Mouse (Mus musculus) lung, embryonic 15.5 days (tissue): ENCODE measurements around the gene March1. TPM values are rescaled to one million over a fixed set of nuclear protein-coding genes. Genes with fewer than 3 reads are reported as not detected.

Experiments
- ATAC-seq: fragments of 200-750 bp; cut with Nextera tagmentation; 2 replicates; pipeline ENCODE4 v1.8.0; 2017; ENCODE audit warnings: moderate number of reproducible peaks, borderline replicate concordance; ENCODE audit not compliant: low FRiP score, low TSS enrichment; ENCODE audit errors: extremely low read depth
- H3K27ac ChIP-seq: fragments of 300-500 bp; sonication (generic); 2 replicates; pipeline ENCODE4 v1.5.1; 2015; ENCODE audit warnings: moderate library complexity, mild to moderate bottlenecking, inconsistent platforms
- H3K27me3 ChIP-seq: fragments of 300-500 bp; sonication (generic); 2 replicates; pipeline ENCODE4 v1.6.1; 2015; ENCODE audit warnings: inconsistent platforms
- H3K36me3 ChIP-seq: fragments of 300-500 bp; sonication (generic); 2 replicates; pipeline ENCODE4 v1.6.1; 2015; ENCODE audit warnings: inconsistent platforms
- H3K4me1 ChIP-seq: fragments of 300-500 bp; sonication (generic); 2 replicates; pipeline ENCODE4 v1.6.1; 2015; ENCODE audit warnings: inconsistent platforms
- H3K4me2 ChIP-seq: fragments of 300-500 bp; sonication (generic); 2 replicates; pipeline ENCODE4 v1.6.1; 2015; ENCODE audit warnings: inconsistent platforms, mild to moderate bottlenecking, moderate library complexity
- H3K4me3 ChIP-seq: fragments of 300-500 bp; sonication (generic); 2 replicates; pipeline ENCODE4 v1.5.1; 2015; ENCODE audit warnings: mild to moderate bottlenecking, inconsistent platforms
- H3K9ac ChIP-seq: fragments of 300-500 bp; sonication (generic); 2 replicates; pipeline ENCODE4 v1.6.1; 2015; ENCODE audit warnings: inconsistent platforms
- H3K9me3 ChIP-seq: fragments of 300-500 bp; sonication (generic); 2 replicates; pipeline ENCODE4 v1.6.1; 2016; ENCODE audit warnings: inconsistent platforms
- WGBS: fragments of 180-500 bp; shearing (Covaris S2); methylation state at CpG from one replicate; pipeline ENCODE4 v1.1.7; 2015; 5-methylcytosine and 5-hydroxymethylcytosine counted together
- polyA plus RNA-seq: library from polyadenylated mRNA; unstranded; fragments of >200 nt; fragmentation: Nextera tagmentation; extraction: Ambion mirVana; gene quantifications from 2 replicates; pipeline ENCODE4 v1.2.1, GENCODE M21; 2015

March1 gene
- polyA plus RNA-seq, 1 experiment from 2014 or later: 0.47 TPM

DNA sequence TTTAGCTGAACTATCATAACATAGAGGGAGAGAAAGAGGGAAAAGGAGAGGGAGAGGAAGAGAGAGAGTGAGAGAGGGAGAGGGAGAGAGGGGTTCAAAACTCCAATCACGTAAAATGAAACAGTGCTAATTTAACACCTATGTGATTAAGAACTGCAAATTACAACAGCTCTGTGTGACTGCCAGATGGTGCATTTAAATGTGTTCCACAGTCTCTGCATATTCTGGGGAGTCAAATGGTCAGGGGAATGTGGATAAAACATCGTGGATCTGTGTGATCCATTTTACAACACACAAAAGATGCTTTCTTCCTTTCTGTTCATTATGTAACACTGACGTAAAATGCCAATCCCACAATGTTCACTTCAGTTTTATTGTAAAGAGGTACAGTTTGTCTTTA, 416.0 kb downstream of the March1 start:
- Histone ChIP-seq H3K9me3 (no peaks in the 10 kb centered on the region), H3K4me3 (no peak overlapping the region), H3K36me3 (no peaks in the 10 kb centered on the region), H3K4me2 (no peak overlapping the region), H3K4me1 (no peaks in the 10 kb centered on the region), H3K27me3 (no peaks in the 10 kb centered on the region), H3K27ac (no peak overlapping the region), H3K9ac (no peak overlapping the region)
- no peak for ATAC-seq
- 67% methylated on average over 3 of the region's 3 CpGs for WGBS

- Histone ChIP-seq H3K9me3 (no peaks in the 10 kb centered on the region), H3K4me1 (no peaks in the 10 kb centered on the region), H3K9ac (no peak overlapping the region), H3K4me2 (no peak overlapping the region), H3K27ac (no peak overlapping the region), H3K4me3 (no peak overlapping the region), H3K36me3 (no peaks in the 10 kb centered on the region), H3K27me3 (no peaks in the 10 kb centered on the region)
- WGBS: 84% methylated on average over 3 of the region's 3 CpGs
- no peak for ATAC-seq
Measured at GRCm38 (mm10) chr8:66034429-66034828, 416.7 kb downstream of the March1 start.

DNA sequence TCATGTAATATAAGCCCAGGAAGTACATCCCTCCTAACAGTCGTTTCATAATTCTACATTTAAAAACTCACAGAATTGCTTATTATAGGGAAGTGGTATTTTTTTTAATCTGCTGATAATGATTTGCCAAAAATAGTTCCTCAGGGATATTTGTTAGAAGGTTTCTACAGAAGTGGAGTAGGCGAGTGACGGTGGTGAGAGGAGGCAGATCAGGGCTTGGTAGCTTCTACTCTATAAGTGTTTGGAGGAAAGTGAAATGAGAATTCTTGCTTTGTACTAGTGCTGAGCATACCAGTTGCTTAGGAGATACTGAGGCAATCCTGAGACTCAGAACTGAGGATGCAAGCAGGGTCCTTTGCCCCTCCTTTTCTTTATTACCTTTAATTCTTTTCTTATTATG, 476.5 kb downstream of the March1 start:
- WGBS: 77% methylated on average over 3 of the region's 3 CpGs
- ATAC-seq: no peak
- H3K9ac ChIP-seq: no peak overlapping the region

GRCm38 (mm10) chr8:66098148-66098547, 480.4 kb downstream of the March1 start:
- Histone ChIP-seq H3K36me3 (no peaks in the 10 kb centered on the region), H3K4me3 (no peak overlapping the region), H3K27ac (no peak overlapping the region), H3K9ac (no peak overlapping the region), H3K4me2 (no peak overlapping the region), H3K4me1 (no peaks in the 10 kb centered on the region), H3K27me3 (no peaks in the 10 kb centered on the region), H3K9me3 (no peaks in the 10 kb centered on the region)
- 21% methylated on average over 1 of the region's 1 CpGs for WGBS
- ATAC-seq: no peak

More for the DNA sequence above, 476.5 kb downstream of the March1 start:
- H3K27me3 ChIP-seq: no peaks in the 10 kb centered on the region
- no peaks in the 10 kb centered on the region for H3K36me3 ChIP-seq
- no peak overlapping the region for H3K27ac ChIP-seq
- H3K4me3 ChIP-seq: no peak overlapping the region
- no peak overlapping the region for H3K4me2 ChIP-seq
- no peaks in the 10 kb centered on the region for H3K9me3 ChIP-seq
- H3K4me1 ChIP-seq: no peaks in the 10 kb centered on the region

DNA sequence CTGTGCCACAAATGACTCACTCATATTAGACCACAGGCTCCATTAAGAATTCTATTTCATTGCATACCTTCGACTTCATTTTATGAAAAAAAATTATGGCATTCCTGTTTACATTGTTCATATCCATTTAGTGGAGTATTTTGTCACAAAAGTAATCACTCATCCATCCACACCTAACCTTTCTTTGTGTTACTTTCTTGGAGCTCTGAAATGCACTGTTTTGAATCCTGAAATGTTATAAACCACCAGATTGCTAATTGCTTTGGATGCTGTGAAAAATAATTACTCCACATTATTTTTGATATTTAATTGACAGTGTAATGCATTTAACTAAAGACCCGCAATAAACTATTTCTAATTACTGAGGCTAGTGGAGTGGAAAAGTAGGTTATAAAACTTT, 501.6 kb downstream of the March1 start:
- Histone ChIP-seq H3K9me3 (no peaks in the 10 kb centered on the region), H3K36me3 (no peaks in the 10 kb centered on the region), H3K9ac (no peak overlapping the region), H3K27ac (no peak overlapping the region), H3K27me3 (no peaks in the 10 kb centered on the region), H3K4me3 (no peak overlapping the region), H3K4me2 (no peak overlapping the region), H3K4me1 (no peaks in the 10 kb centered on the region)
- WGBS: 75% methylated on average over 2 of the region's 2 CpGs
- ATAC-seq: no peak

DNA sequence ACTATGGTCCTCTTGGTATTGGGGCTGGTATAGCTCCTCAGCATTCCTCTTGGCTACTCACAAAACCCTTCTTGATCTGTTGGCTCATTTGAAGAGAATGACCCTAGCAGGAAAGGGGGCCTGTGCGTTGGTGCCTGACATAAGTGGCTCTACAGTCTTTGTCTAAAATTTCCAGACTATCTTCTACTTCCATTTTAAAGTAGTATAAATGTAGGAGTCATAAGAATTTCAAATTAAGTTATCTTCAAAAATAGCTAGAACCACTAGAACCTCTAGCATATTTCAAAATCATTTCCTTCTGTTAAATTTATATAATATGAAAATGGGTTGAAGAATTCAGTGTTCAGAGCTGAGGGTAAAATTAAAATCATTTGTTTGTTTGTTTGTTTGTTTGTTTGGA, 541.9 kb downstream of the March1 start:
- 78% methylated on average over 1 of the region's 1 CpGs for WGBS
- Histone ChIP-seq H3K36me3 (no peaks in the 10 kb centered on the region), H3K27ac (no peak overlapping the region), H3K27me3 (no peaks in the 10 kb centered on the region), H3K9me3 (no peaks in the 10 kb centered on the region), H3K9ac (no peak overlapping the region), H3K4me1 (no peaks in the 10 kb centered on the region), H3K4me3 (no peak overlapping the region), H3K4me2 (no peak overlapping the region)
- no peak for ATAC-seq

- H3K9ac ChIP-seq: no peak overlapping the region
- no peak for ATAC-seq
- H3K9me3 ChIP-seq: no peaks in the 10 kb centered on the region
- H3K27me3 ChIP-seq: no peaks in the 10 kb centered on the region
- no peak overlapping the region for H3K27ac ChIP-seq
- no peak overlapping the region for H3K4me3 ChIP-seq
- no peaks in the 10 kb centered on the region for H3K4me1 ChIP-seq
- no peaks in the 10 kb centered on the region for H3K36me3 ChIP-seq
- H3K4me2 ChIP-seq: no peak overlapping the region
- WGBS: 39% methylated on average over 1 of the region's 1 CpGs
Measured at GRCm38 (mm10) chr8:66166835-66167234, 549.1 kb downstream of the March1 start.

GRCm38 (mm10) chr8:66167405-66168173, 549.9 kb downstream of the March1 start:
- Histone ChIP-seq H3K9ac (no peak overlapping the region), H3K4me2 (no peak overlapping the region), H3K36me3 (no peaks in the 10 kb centered on the region), H3K4me3 (no peak overlapping the region), H3K27me3 (no peaks in the 10 kb centered on the region), H3K27ac (no peak overlapping the region), H3K4me1 (no peaks in the 10 kb centered on the region), H3K9me3 (no peaks in the 10 kb centered on the region)
- ATAC-seq: no peak
- WGBS: 55% methylated on average over 2 of the region's 2 CpGs

GRCm38 (mm10) chr8:66179336-66179735, 561.6 kb downstream of the March1 start:
- H3K9me3 ChIP-seq: no peaks in the 10 kb centered on the region
- no peak for ATAC-seq
- no peaks in the 10 kb centered on the region for H3K36me3 ChIP-seq
- H3K4me3 ChIP-seq: no peak overlapping the region
- no peaks in the 10 kb centered on the region for H3K4me1 ChIP-seq
- H3K9ac ChIP-seq: no peak overlapping the region
- H3K27me3 ChIP-seq: no peaks in the 10 kb centered on the region
- H3K27ac ChIP-seq: no peak overlapping the region
- WGBS: 94% methylated on average over 1 of the region's 1 CpGs
- H3K4me2 ChIP-seq: no peak overlapping the region

GRCm38 (mm10) chr8:66181265-66181664, 563.6 kb downstream of the March1 start:
- Histone ChIP-seq H3K9ac (no peak overlapping the region), H3K27me3 (no peaks in the 10 kb centered on the region), H3K4me1 (no peaks in the 10 kb centered on the region), H3K36me3 (no peaks in the 10 kb centered on the region), H3K4me2 (no peak overlapping the region), H3K27ac (no peak overlapping the region), H3K4me3 (no peak overlapping the region), H3K9me3 (no peaks in the 10 kb centered on the region)
- WGBS: 42% methylated on average over 4 of the region's 4 CpGs
- ATAC-seq: no peak

GRCm38 (mm10) chr8:66182257-66182656, 564.6 kb downstream of the March1 start:
- Histone ChIP-seq H3K36me3 (no peaks in the 10 kb centered on the region), H3K9ac (no peak overlapping the region), H3K4me1 (no peaks in the 10 kb centered on the region), H3K9me3 (no peaks in the 10 kb centered on the region), H3K27me3 (no peaks in the 10 kb centered on the region), H3K4me2 (no peak overlapping the region), H3K27ac (no peak overlapping the region), H3K4me3 (no peak overlapping the region)
- 54% methylated on average over 3 of the region's 3 CpGs for WGBS
- ATAC-seq: no peak

DNA sequence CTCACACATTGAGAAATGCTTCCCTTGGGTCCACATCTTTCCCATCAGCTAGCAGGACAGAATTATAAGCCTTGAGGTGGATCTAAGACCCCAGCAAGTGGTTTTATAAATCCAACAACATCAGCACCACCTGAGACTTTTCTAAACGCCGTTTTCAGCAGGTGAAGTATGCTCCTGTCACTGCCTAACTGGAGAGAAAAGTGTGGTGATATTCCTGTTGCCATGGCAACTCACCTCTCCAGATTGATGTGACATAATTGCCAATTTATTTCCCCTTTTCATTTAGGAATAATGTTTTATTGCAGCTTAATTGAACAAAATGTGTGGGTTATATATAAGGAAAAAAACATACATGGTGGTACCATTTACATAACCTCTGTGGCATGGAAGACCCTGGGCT, 565.8 kb downstream of the March1 start:
- ATAC-seq: no peak
- Histone ChIP-seq H3K27me3 (no peaks in the 10 kb centered on the region), H3K36me3 (no peaks in the 10 kb centered on the region), H3K9ac (no peak overlapping the region), H3K9me3 (no peaks in the 10 kb centered on the region), H3K27ac (no peak overlapping the region), H3K4me3 (no peak overlapping the region), H3K4me1 (no peaks in the 10 kb centered on the region), H3K4me2 (no peak overlapping the region)
- 55% methylated on average over 2 of the region's 2 CpGs for WGBS

DNA sequence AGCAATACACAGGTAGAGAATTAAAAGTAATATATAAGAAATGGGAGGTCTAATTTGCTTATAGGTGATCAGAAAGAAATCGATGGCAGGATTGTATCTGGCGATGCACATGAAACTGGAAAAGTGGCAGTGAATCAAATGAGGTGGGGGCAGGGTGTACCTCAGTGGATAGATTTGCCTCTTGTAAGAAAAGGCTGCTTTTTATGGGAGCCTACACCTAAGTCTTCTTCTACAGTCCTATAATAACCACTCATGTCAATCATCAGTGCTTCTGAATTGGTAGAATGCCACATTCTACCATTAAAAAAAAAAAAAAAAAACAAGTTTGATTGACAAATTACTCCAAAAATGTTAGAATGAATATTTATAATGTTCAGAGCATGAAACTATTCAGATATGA, 567.5 kb downstream of the March1 start:
- WGBS: 92% methylated on average over 2 of the region's 2 CpGs
- ATAC-seq: no peak
- H3K4me1 ChIP-seq: no peaks in the 10 kb centered on the region

More for the DNA sequence above, 567.5 kb downstream of the March1 start:
- Histone ChIP-seq H3K36me3 (no peaks in the 10 kb centered on the region), H3K9ac (no peak overlapping the region), H3K9me3 (no peaks in the 10 kb centered on the region), H3K4me2 (no peak overlapping the region), H3K27me3 (no peaks in the 10 kb centered on the region), H3K4me3 (no peak overlapping the region), H3K27ac (no peak overlapping the region)
